Mouse (Mus musculus) forebrain, embryonic 16.5 days (tissue): Measurements from ENCODE around the gene Arl5a. TPM values are rescaled to one million over a fixed set of nuclear protein-coding genes. Genes with fewer than 3 reads are reported as not detected.

Experiments
- ATAC-seq: fragments of 200-750 bp; cut with Nextera tagmentation; 2 replicates; pipeline ENCODE4 v1.8.0; 2017; ENCODE audit warnings: mild to moderate bottlenecking, moderate library complexity
- H3K27ac ChIP-seq: fragments of 300-500 bp; sonication (generic); 2 replicates; pipeline ENCODE4 v1.5.1; 2014; ENCODE audit warnings: low read length, control low read depth
- H3K27me3 ChIP-seq: fragments of 300-500 bp; sonication (generic); replicated peaks from 2 replicates; pipeline ENCODE4 v1.6.1; 2014; ENCODE audit warnings: low read length; ENCODE audit not compliant: control insufficient read depth, insufficient read depth
- H3K36me3 ChIP-seq: fragments of 300-500 bp; sonication (generic); 2 replicates; pipeline ENCODE4 v1.6.1; 2014; ENCODE audit not compliant: control insufficient read depth, insufficient read depth
- H3K4me1 ChIP-seq: fragments of 300-500 bp; sonication (generic); replicated peaks from 2 replicates; pipeline ENCODE4 v1.6.1; 2014; ENCODE audit warnings: low read length; ENCODE audit not compliant: control insufficient read depth, insufficient read depth
- H3K4me2 ChIP-seq: fragments of 300-500 bp; sonication (generic); 2 replicates; pipeline ENCODE4 v1.6.1; 2014; ENCODE audit warnings: mild to moderate bottlenecking, low read length, control low read depth
- H3K4me3 ChIP-seq: fragments of 300-500 bp; sonication (generic); replicated peaks from 2 replicates; pipeline ENCODE4 v1.5.1; 2014; ENCODE audit warnings: mild to moderate bottlenecking, low read length, control low read depth
- H3K9ac ChIP-seq: fragments of 300-500 bp; sonication (generic); replicated peaks from 2 replicates; pipeline ENCODE4 v1.6.1; 2014; ENCODE audit warnings: low read depth, low read length, control low read depth
- H3K9me3 ChIP-seq: fragments of 300-500 bp; sonication (generic); 2 replicates; pipeline ENCODE4 v1.6.1; 2016; ENCODE audit warnings: low read length; ENCODE audit not compliant: control insufficient read depth
- WGBS: fragments of 180-500 bp; shearing (Covaris S2); extraction: QIAGEN DNeasy Blood & Tissue Kit; methylation state at CpG from one replicate; pipeline ENCODE4 v1.1.7; 2014; 5-methylcytosine and 5-hydroxymethylcytosine counted together
- polyA plus RNA-seq: library from polyadenylated mRNA; unstranded; fragments of >200 nt; fragmentation: Nextera tagmentation; extraction: Ambion mirVana; gene quantifications from 2 replicates; pipeline ENCODE4 v1.2.1, GENCODE M21; 2015

Arl5a gene
- polyA plus RNA-seq, 1 experiment from 2014 or later, result 50.6 TPM

DNA sequence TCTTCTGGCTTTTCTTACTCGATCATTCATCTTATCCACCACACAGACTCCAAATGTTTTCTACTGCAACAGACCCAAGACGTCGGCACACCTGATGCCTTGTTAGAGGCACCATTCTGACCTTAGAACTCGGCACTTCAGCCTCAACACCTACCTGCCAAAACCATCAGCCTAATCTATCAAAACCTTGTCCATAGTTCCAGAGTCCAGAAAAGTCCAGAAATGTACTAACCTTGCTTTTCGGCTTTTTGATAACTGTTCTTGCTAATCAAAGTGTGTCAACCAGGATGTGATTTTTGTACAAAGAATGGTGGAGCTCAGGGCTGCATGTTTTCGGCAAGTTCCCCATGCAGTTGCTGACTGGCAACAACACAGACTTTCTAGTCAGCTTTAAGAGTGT is 50.0 kb downstream of the Arl5a start:
- no peak overlapping the region for H3K27ac ChIP-seq
- no peak overlapping the region for H3K4me2 ChIP-seq
- H3K4me1 ChIP-seq, result no peaks in the 10 kb centered on the region
- 93% methylated on average over 6 of the region's 6 CpGs for WGBS
- H3K4me3 ChIP-seq, result no peak overlapping the region
- ATAC-seq, result no peak
- H3K9ac ChIP-seq, result no peak overlapping the region
- no peaks in the 10 kb centered on the region for H3K27me3 ChIP-seq
- H3K9me3 ChIP-seq, result no peaks in the 10 kb centered on the region; the same call in 1 of the 2 replicates
- H3K36me3 ChIP-seq, result no peaks in the 10 kb centered on the region

DNA sequence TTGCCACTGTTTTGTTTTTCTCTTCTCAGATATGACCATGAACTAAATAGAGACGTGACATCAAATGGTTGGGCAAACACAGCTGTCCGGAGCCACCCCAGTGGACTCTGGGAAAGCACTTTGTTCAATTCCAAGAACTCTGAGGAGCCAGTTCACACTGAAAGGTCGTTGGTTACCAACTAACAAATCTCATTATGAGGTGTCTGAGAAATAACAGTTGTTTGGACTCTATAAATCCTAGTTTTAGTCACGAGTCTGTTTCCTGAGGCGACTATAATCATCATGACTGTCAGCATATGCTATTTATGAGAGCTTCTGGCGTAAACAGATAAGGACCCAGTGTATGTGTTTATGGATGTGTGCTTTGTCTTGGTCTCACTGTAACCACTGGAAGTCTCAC is 52.2 kb downstream of the Arl5a start:
- Histone ChIP-seq H3K9me3 (no peaks in the 10 kb centered on the region), H3K4me3 (no peak overlapping the region), H3K36me3 (no peaks in the 10 kb centered on the region), H3K4me2 (no peak overlapping the region), H3K27me3 (no peaks in the 10 kb centered on the region), H3K27ac (no peak overlapping the region), H3K9ac (no peak overlapping the region), H3K4me1 (no peaks in the 10 kb centered on the region)
- 84% methylated on average over 6 of the region's 6 CpGs for WGBS
- no peak for ATAC-seq

DNA sequence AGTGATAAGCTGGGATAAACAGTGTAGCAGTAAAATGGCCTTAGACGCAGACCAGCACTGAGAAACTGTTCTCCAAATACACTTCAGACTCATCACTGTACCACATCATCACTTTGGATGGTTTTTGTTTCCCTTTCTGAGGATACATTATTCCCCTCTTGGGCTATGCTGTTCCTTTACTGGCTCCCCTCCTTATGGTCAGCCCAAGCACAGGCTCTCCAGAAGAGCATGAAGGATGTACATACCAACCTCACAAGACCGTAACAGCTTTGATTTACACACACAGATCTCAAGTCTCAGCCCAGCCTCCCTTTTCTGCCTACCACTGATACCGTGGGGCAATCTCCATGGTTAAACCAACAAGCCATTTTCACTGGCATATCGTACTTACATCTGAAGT is 52.6 kb downstream of the Arl5a start:
- Histone ChIP-seq H3K4me3 (no peak overlapping the region), H3K9me3 (no peaks in the 10 kb centered on the region), H3K4me2 (no peak overlapping the region), H3K9ac (no peak overlapping the region), H3K36me3 (no peaks in the 10 kb centered on the region), H3K27ac (no peak overlapping the region), H3K4me1 (no peaks in the 10 kb centered on the region), H3K27me3 (no peaks in the 10 kb centered on the region)
- no peak for ATAC-seq
- 94% methylated on average over 4 of the region's 4 CpGs for WGBS

DNA sequence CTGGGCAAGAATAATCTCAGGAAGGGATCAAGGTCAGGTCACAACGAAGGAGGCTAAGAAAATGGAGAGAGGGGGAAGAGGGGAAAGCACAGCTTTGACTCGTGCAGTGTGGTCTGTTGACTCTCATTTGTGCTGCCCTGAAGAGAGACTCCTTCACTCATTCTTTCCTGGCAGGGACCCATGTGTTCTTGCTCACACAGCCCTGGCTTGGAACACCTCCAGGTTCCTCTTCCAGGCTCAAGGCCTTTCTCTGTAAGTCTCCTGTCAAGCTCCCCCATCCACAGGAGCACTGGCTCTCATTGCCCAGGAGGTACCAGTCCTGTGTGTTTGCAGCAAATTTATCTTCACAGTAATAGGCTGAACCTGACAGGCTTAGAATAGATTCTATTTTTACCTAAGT is 53.6 kb downstream of the Arl5a start:
- Histone ChIP-seq H3K9me3 (no peaks in the 10 kb centered on the region), H3K27ac (no peak overlapping the region), H3K4me2 (no peak overlapping the region), H3K36me3 (no peaks in the 10 kb centered on the region), H3K27me3 (no peaks in the 10 kb centered on the region), H3K9ac (no peak overlapping the region), H3K4me1 (no peaks in the 10 kb centered on the region), H3K4me3 (no peak overlapping the region)
- 66% methylated on average over 2 of the region's 2 CpGs for WGBS
- ATAC-seq, result no peak

DNA sequence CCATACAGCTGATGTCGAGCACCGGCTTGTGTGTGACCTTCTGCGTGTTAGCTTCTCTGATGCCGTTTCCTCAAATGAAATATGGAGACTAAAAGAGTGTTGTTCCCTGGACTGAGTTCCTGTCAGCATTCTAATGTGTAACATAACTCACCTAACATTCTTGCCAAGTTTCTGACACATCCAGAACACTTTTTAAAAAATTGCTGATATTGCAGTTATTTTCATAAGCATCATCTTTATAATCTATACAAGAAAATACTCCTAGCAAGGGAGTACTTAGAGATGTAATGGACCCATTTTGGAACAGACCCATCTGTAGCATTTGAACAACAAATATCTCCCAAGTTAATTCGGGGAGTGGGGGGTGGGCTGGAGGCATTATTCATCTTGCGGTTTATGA is 55.1 kb downstream of the Arl5a start:
- Histone ChIP-seq H3K4me1 (no peaks in the 10 kb centered on the region), H3K4me3 (no peak overlapping the region), H3K27me3 (no peaks in the 10 kb centered on the region), H3K9me3 (no peaks in the 10 kb centered on the region), H3K27ac (no peak overlapping the region), H3K4me2 (no peak overlapping the region), H3K36me3 (no peaks in the 10 kb centered on the region), H3K9ac (no peak overlapping the region)
- no peak for ATAC-seq
- 90% methylated on average over 6 of the region's 6 CpGs for WGBS

DNA sequence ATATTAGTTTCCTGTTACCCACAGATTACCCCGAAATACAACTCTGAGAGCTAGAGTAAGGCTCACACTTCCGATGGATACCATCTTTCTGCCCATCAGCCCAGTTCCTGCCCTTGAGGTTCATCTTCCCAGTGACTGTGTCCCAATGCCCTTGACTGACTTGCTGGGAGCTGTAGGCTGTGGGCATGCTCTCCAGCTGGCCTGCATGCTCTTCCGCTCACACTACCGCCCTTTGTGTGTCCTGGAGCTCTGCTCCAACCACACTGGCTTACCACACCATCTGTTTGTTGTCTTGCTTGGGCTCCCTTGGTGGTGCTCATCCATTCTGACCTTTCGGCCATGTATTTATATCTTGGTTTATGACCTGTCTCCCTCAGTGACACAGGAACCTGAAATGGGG is 57.0 kb downstream of the Arl5a start:
- Histone ChIP-seq H3K27ac (no peak overlapping the region), H3K9ac (no peak overlapping the region), H3K36me3 (no peaks in the 10 kb centered on the region), H3K4me3 (no peak overlapping the region), H3K9me3 (no peaks in the 10 kb centered on the region), H3K27me3 (no peaks in the 10 kb centered on the region), H3K4me1 (no peaks in the 10 kb centered on the region), H3K4me2 (no peak overlapping the region)
- ATAC-seq, result no peak
- WGBS, result 96% methylated on average over 5 of the region's 5 CpGs

DNA sequence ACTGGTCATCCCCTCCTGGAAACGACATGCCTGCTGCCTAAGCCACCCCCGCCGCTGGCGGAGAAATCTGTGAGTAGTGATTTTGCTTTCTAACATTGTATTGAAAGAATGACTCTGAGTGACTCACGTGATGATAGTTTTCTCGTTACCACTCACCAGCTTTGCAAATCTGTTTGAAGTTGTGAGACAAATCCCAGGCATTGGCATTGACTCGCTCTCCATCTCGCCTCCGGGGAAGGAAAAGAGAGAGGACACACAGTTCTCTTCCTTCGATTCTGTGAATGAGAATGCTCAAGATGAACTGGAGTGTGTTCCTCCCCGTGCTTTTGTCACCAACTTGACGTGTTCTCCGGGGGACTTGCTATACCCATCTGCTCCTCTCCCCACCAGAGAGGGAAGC is 57.5 kb downstream of the Arl5a start:
- H3K9ac ChIP-seq, result no peak overlapping the region
- H3K27ac ChIP-seq, result no peak overlapping the region
- H3K4me2 ChIP-seq, result no peak overlapping the region
- no peaks in the 10 kb centered on the region for H3K27me3 ChIP-seq
- WGBS, result 66% methylated on average over 13 of the region's 13 CpGs
- ATAC-seq, result no peak
- no peaks in the 10 kb centered on the region for H3K9me3 ChIP-seq
- H3K4me1 ChIP-seq, result no peaks in the 10 kb centered on the region
- H3K4me3 ChIP-seq, result no peak overlapping the region
- H3K36me3 ChIP-seq, result no peaks in the 10 kb centered on the region

DNA sequence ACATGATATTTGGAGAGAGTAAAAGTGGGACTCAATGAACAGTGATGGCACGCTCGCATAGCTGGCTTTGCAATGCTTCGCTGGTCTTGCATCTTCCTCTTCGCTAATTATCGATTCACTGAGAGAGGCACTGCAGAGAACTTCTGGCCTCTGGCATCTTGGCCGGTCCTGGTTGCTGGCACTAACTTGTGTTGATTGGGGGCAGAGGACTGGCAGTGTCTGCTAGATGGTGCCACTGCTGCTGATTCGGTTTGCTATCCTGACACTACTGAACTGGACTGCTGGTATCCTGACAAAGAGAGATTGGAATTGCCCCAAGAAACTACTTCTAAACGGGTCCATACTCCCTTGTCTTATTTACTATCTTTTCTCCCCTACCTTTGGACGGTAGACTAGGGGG is 63.6 kb downstream of the Arl5a start:
- no peaks in the 10 kb centered on the region for H3K27me3 ChIP-seq
- no peaks in the 10 kb centered on the region for H3K36me3 ChIP-seq
- no peak for ATAC-seq
- H3K4me2 ChIP-seq, result no peak overlapping the region
- H3K9ac ChIP-seq, result no peak overlapping the region
- no peak overlapping the region for H3K4me3 ChIP-seq
- 94% methylated on average over 9 of the region's 9 CpGs for WGBS
- no peaks in the 10 kb centered on the region for H3K9me3 ChIP-seq
- H3K27ac ChIP-seq, result no peak overlapping the region
- no peaks in the 10 kb centered on the region for H3K4me1 ChIP-seq

DNA sequence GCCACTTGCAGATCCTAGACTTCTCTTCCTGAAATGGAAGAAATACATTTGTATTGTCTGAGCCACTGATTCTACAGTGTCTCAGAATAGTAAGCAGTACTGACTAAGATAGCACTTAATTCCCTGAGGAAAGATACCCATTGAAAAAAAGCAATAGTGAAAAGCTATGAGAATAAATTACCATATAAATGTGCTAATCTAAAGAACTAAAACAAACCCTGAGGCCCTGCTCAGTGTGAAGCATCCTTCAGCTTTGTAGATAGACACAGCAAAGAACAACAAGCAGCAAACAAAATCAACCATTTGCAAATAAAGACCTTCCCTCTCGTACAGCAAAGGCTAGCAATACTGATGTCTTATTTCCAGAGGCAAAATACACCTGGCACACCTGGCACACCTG is 65.0 kb downstream of the Arl5a start:
- ATAC-seq, result no peak
- H3K9ac ChIP-seq, result no peak overlapping the region
- H3K36me3 ChIP-seq, result no peaks in the 10 kb centered on the region
- no peaks in the 10 kb centered on the region for H3K27me3 ChIP-seq
- no peak overlapping the region for H3K4me2 ChIP-seq
- no peak overlapping the region for H3K27ac ChIP-seq
- H3K4me1 ChIP-seq, result no peaks in the 10 kb centered on the region
- H3K4me3 ChIP-seq, result no peak overlapping the region
- H3K9me3 ChIP-seq, result no peaks in the 10 kb centered on the region
- WGBS, result 52% methylated on average over 1 of the region's 1 CpGs

DNA sequence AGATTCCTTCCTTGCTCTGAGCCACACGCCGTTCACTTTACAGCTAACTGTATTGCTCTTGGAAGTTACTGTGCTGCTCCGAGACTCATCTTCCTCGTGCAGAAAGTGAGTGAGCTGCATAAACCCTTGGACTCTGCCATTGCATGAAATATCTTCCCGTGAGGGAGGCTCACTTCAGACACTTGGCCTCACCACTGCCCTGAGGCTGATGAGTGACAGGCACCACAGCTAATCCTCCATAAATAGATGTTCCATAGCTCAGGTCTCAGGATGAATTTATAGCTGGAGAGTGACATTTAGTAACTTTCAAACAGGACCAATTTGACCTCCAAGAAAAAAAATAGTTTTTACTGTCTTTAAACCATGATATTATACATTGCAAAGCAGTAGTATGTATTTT is 66.5 kb downstream of the Arl5a start:
- Histone ChIP-seq H3K27me3 (no peaks in the 10 kb centered on the region), H3K9me3 (no peaks in the 10 kb centered on the region), H3K4me2 (no peak overlapping the region), H3K4me1 (no peaks in the 10 kb centered on the region), H3K27ac (no peak overlapping the region), H3K9ac (no peak overlapping the region), H3K4me3 (no peak overlapping the region), H3K36me3 (no peaks in the 10 kb centered on the region)
- WGBS, result 87% methylated on average over 5 of the region's 5 CpGs
- no peak for ATAC-seq
